Comparison of ENCODE assay signal across 21 mouse cellular contexts in the genomic region with DNA sequence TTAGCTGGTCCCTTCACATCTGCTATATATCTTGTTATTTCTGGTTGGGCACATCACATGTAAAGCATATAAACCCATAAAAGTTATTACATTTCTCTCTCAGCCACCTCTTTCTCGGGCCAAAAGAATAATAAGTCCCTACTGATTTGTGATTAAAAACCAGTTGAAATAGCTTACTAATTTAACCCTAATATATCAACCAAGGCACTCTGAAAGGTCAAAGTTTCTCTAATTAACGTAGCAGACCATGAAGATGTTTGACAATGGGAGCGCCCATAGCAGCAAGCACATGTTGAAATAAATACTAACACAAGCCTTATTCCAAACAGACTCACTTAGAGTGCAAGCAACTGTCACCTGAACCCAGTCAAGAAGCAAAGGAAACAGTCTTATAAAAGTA.
DNase-seq lines count a peak whose midpoint lies in the region; ATAC-seq and TF ChIP-seq lines count a peak whose summit lies in the region.
"Had no signal": no experiment of that assay in that cellular context is flagged by ENCODE, and none has a peak within 500 bp of the region (broad histone marks: within the 10 kb centered on the region; RNA-seq: fewer than 3 reads in every experiment).

No protein-coding gene starts in this region.

- 0 out of 2 replicates have a peak, but pooled peaks have one; percentile 33 for ATAC-seq in kidney, embryonic 15.5 days (replicated peaks; ENCODE audit: low FRiP score)
- no peak for ATAC-seq in kidney, embryonic 14.5 days (ENCODE audit: low FRiP score, low TSS enrichment)
- no peak for ATAC-seq in kidney, postnatal 0 days (replicated peaks; ENCODE audit: low FRiP score, low read depth)
- ATAC-seq: forebrain, embryonic 13.5 days; forebrain, embryonic 16.5 days had no signal

- H3K4me2 ChIP-seq in kidney, embryonic 15.5 days = no peak overlapping the region
- no peak overlapping the region for H3K4me2 ChIP-seq in kidney, embryonic 14.5 days (replicated peaks; ENCODE audit: low read depth, low read length)
- no peak overlapping the region for H3K4me2 ChIP-seq in kidney, postnatal 0 days (ENCODE audit: low read length)
- H3K4me2 ChIP-seq: embryonic facial prominence, embryonic 13.5 days; embryonic facial prominence, embryonic 15.5 days; forebrain, embryonic 13.5 days had no signal

- TF ChIP-seq POLR2A in kidney, adult 2 months (IDR thresholded peaks at IDR 0.05; ENCODE audit: low read depth, low read length) = no peak

- no peak overlapping the region for H3K9ac ChIP-seq in kidney, embryonic 15.5 days
- H3K9ac ChIP-seq in kidney, embryonic 14.5 days (ENCODE audit: low read depth, low read length) = no peak overlapping the region
- no peak overlapping the region for H3K9ac ChIP-seq in kidney, postnatal 0 days (ENCODE audit: low read depth, low read length)
- H3K9ac ChIP-seq: embryonic facial prominence, embryonic 13.5 days; embryonic facial prominence, embryonic 15.5 days; forebrain, embryonic 13.5 days had no signal

- no peak for TF ChIP-seq CTCF in kidney, adult 2 months (conservative IDR thresholded peaks at IDR 0.05; ENCODE audit: insufficient read depth, insufficient read length, low read depth, low read length)
- TF ChIP-seq CTCF in kidney, postnatal 0 days (IDR thresholded peaks at IDR 0.05; ENCODE audit: low read depth) = no peak

- H3K4me1 ChIP-seq in kidney, adult 2 months (ENCODE audit: control insufficient read depth, insufficient read depth, low read length) = no peaks in the 10 kb centered on the region
- peaks cover 54% of the 10 kb centered on the region for H3K4me1 ChIP-seq in kidney, embryonic 15.5 days
- H3K4me1 ChIP-seq in kidney, embryonic 14.5 days (ENCODE audit: control insufficient read depth, insufficient read depth, low read length) = peaks cover 20% of the 10 kb centered on the region; the same call in 1 of the 2 replicates
- no peaks in the 10 kb centered on the region; the same call in 1 of the 2 replicates for H3K4me1 ChIP-seq in kidney, postnatal 0 days (replicated peaks; ENCODE audit: insufficient read depth, low read length)

- no peak overlapping the region for H3K4me3 ChIP-seq in kidney, adult 2 months (ENCODE audit: insufficient read depth, low read depth, low read length)
- no peak overlapping the region for H3K4me3 ChIP-seq in kidney, embryonic 15.5 days (replicated peaks)
- no peak overlapping the region for H3K4me3 ChIP-seq in kidney, embryonic 14.5 days (ENCODE audit: low read length)
- H3K4me3 ChIP-seq in kidney, postnatal 0 days (replicated peaks; ENCODE audit: low read depth, low read length) = no peak overlapping the region
- H3K4me3 ChIP-seq: embryonic facial prominence, embryonic 13.5 days; embryonic facial prominence, embryonic 15.5 days; erythroblast, embryonic 14.5 days; forebrain, embryonic 13.5 days had no signal

- WGBS in kidney, adult 2 months = 44% methylated on average over 3 of the region's 3 CpGs
- 19% methylated on average over 3 of the region's 3 CpGs for WGBS in kidney, embryonic 15.5 days
- WGBS in kidney, embryonic 14.5 days = 23% methylated on average over 3 of the region's 3 CpGs
- WGBS in kidney, postnatal 0 days = 29% methylated on average over 3 of the region's 3 CpGs

- peak; percentile 63 for DNase-seq in kidney, adult 2 months
- no peak for DNase-seq in kidney, postnatal 10 days
- DNase-seq in kidney, postnatal 0 days (ENCODE audit: low spot score) = peak; percentile 43
- DNase-seq in kidney, adult 11 months = no peak
- DNase-seq: adrenal gland, adult 2 months; adrenal gland, postnatal 10 days; adrenal gland, postnatal 25 days; cerebellum, adult 11 months; cerebellum, adult 18-20 months; cerebellum, adult 8-10 months; cerebellum, adult 9-11 months; cerebellum, postnatal 14 days; cerebellum, postnatal 36 days; embryo, embryonic 11 days had no signal

- H3K9me3 ChIP-seq in kidney, embryonic 15.5 days (replicated peaks) = no peaks in the 10 kb centered on the region
- no peaks in the 10 kb centered on the region for H3K9me3 ChIP-seq in kidney, embryonic 14.5 days (ENCODE audit: control insufficient read depth, low read length)
- H3K9me3 ChIP-seq in kidney, postnatal 0 days (replicated peaks; ENCODE audit: low read length) = no peaks in the 10 kb centered on the region
- H3K9me3 ChIP-seq: embryonic facial prominence, embryonic 13.5 days; embryonic facial prominence, embryonic 15.5 days; forebrain, embryonic 13.5 days had no signal

- 0 out of 2 replicates have a peak, but pooled peaks cover 1% of the 10 kb centered on the region for H3K27me3 ChIP-seq in kidney, adult 2 months (replicated peaks; ENCODE audit: control insufficient read depth, insufficient read depth, low read length)
- no peaks in the 10 kb centered on the region for H3K27me3 ChIP-seq in kidney, embryonic 15.5 days
- H3K27me3 ChIP-seq in kidney, embryonic 14.5 days (ENCODE audit: control insufficient read depth, insufficient read depth, low read length) = no peaks in the 10 kb centered on the region
- no peaks in the 10 kb centered on the region for H3K27me3 ChIP-seq in kidney, postnatal 0 days (ENCODE audit: insufficient read depth, low read length)
- H3K27me3 ChIP-seq: embryonic facial prominence, embryonic 13.5 days; embryonic facial prominence, embryonic 15.5 days; forebrain, embryonic 13.5 days had no signal

- no peaks in the 10 kb centered on the region for H3K36me3 ChIP-seq in kidney, adult 2 months (ENCODE audit: control insufficient read depth, insufficient read depth, low read length)
- no peaks in the 10 kb centered on the region for H3K36me3 ChIP-seq in kidney, embryonic 15.5 days
- H3K36me3 ChIP-seq in kidney, embryonic 14.5 days (ENCODE audit: control insufficient read depth, insufficient read depth, low read length) = no peaks in the 10 kb centered on the region
- no peaks in the 10 kb centered on the region for H3K36me3 ChIP-seq in kidney, postnatal 0 days (ENCODE audit: insufficient read depth, low read length)
- H3K36me3 ChIP-seq: embryonic facial prominence, embryonic 13.5 days; embryonic facial prominence, embryonic 15.5 days had no signal

- H3K27ac ChIP-seq in kidney, adult 2 months (ENCODE audit: insufficient read depth, low read depth, low read length) = no peak overlapping the region
- no peak overlapping the region for H3K27ac ChIP-seq in kidney, embryonic 15.5 days
- H3K27ac ChIP-seq in kidney, embryonic 14.5 days (ENCODE audit: low read depth, low read length) = no peak overlapping the region
- H3K27ac ChIP-seq in kidney, postnatal 0 days = no peak overlapping the region
- H3K27ac ChIP-seq: embryonic facial prominence, embryonic 15.5 days had no signal

Comparison
In these comparisons a context has a peak if more than half of its experiments do, and no peak if none do; other contexts are left out.
1. DNase-seq: peak in kidney, adult 2 months (single experiment) and kidney, postnatal 0 days (single experiment); none in kidney, postnatal 10 days (single experiment) and kidney, adult 11 months (single experiment).